Mouse (Mus musculus) embryonic facial prominence, embryonic 12.5 days (tissue): Measurements from ENCODE around the gene Gabrb1. TPM values are rescaled to one million over a fixed set of nuclear protein-coding genes. Genes with fewer than 3 reads are reported as not detected.

ENCODE experiments used
- polyA plus RNA-seq: library from polyadenylated mRNA; unstranded; fragments of >200 nt; fragmentation: Nextera tagmentation; extraction: Ambion mirVana; gene quantifications from 2 replicates; pipeline ENCODE4 v1.2.1, GENCODE M21; 2016

Gene Gabrb1
- polyA plus RNA-seq, 1 experiment from 2014 or later, result 1.8 TPM

Other genes starting within 250 kb of the Gabrb1 start
- not detected in 2 replicates for gene Cox7b2, start 109.9 kb upstream of the Gabrb1 start, polyA plus RNA-seq
- gene Gabra4, start 195 bp downstream of the Gabrb1 start, polyA plus RNA-seq, result 5.8 and 6.8 TPM in 2 replicates